Mouse (Mus musculus): ENCODE measurements around the gene Rwdd1. TPM values are rescaled to one million over a fixed set of nuclear protein-coding genes. Genes with fewer than 3 reads are reported as not detected.
"Not testable (repeated sequence)": the region's sequence is repeated elsewhere in the genome, so short reads cannot be mapped to it uniquely, and the experiment has no call there.

Gene Rwdd1
- polyA plus RNA-seq (2016; fragmentation: Nextera tagmentation; extraction: Ambion mirVana) = 141 and 150 TPM in 2 replicates

DNA sequence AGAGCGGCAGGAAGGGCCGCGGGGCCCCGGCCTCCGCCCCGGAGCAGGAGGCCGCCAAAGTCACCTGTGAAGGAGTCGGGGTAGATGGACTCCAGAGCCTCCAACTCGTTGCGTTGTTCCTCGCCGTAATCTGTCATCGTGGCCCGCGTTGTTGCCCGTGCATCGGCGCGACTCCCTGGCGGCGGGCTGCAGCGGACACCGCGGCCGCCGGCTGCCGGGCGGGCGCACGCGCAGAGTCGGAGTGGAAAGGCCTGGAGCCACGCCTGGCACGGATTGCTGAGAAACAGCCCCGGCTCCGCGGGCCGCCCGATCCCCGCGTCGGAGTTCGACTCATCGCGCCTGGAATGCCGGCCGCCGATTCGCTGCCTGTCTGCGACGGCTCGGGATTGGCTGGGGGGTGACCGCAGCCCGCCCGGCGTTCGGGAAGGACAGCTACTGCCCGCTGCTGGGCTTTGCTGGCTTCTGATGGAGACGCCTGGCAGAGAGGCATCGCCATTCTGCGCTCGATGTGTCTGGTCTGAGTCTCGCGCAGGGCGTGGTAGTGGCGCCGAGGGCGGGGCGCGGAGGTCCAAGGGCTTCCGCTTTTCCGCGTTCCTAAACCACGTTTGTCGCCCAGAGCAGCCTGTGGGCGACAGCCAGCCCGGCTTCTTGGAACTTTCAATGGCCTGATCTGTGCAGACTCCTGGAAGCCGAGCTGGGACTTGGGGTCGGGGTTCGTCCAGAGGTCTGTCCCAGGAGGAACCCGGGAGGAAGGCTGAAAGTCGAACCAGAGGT, at the start of gene Rwdd1:
Gene Rwdd1, minus strand, starts transcription at position 323 of the 774 bp plus-strand sequence.
- no peaks in the 10 kb centered on the region for H3K27me3 ChIP-seq (ENCODE audit: low read depth, poor library complexity, severe bottlenecking)
- whole genome bisulfite sequencing = under 1% methylated on average over 82 of the region's 82 CpGs
- no peaks in the 10 kb centered on the region for H3K9me3 ChIP-seq (replicated peaks)
- peak within 1 kb of the TSS; percentile 94 for H3K27ac ChIP-seq
- DNase-seq (ENCODE audit: low spot score) = peak; percentile 98
- peaks cover 14% of the 10 kb centered on the region for H3K36me3 ChIP-seq
- H3K4me3 ChIP-seq = peak within 1 kb of the TSS; percentile 90
- H3K4me1 ChIP-seq = peaks cover 23% of the 10 kb centered on the region

DNA sequence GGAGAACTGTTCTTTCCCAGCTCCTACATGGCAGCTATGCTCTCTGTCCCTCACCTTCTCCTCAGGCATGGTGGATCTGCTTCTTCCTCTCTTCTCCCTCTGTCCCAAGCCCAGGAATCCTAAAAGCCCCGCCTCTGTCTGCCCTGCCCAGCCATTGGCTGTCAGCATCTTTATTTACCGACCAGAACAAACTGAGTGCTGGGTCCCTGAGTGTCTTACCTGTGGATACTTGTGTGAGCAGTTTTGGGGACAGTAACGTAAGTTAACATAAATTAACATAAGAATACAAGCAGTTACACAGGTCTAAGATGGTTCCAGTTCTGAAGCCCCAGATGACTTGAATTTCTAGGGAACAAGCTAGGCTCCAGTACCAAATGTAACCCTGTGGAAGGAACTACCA, 47.2 kb upstream of the Rwdd1 start:
- H3K4me1 ChIP-seq = peaks cover 4% of the 10 kb centered on the region; the same call in 1 of the 2 replicates
- DNase-seq (ENCODE audit: low spot score) = no peak
- H3K4me3 ChIP-seq = no peak overlapping the region
- H3K9me3 ChIP-seq (replicated peaks) = no peaks in the 10 kb centered on the region
- no peak overlapping the region for H3K27ac ChIP-seq
- H3K27me3 ChIP-seq (ENCODE audit: low read depth, poor library complexity, severe bottlenecking) = no peaks in the 10 kb centered on the region
- no peaks in the 10 kb centered on the region for H3K36me3 ChIP-seq
- WGBS = 57% methylated on average over 3 of the region's 3 CpGs

GRCm38 (mm10) chr10:34053987-34054386, 34.6 kb upstream of the Rwdd1 start:
- H3K4me3 ChIP-seq = no peak overlapping the region
- H3K36me3 ChIP-seq = no peaks in the 10 kb centered on the region
- H3K4me1 ChIP-seq = no peaks in the 10 kb centered on the region
- WGBS = 84% methylated on average over 2 of the region's 2 CpGs
- DNase-seq (ENCODE audit: low spot score) = no peak
- H3K27ac ChIP-seq = no peak overlapping the region
- no peaks in the 10 kb centered on the region for H3K27me3 ChIP-seq (ENCODE audit: low read depth, poor library complexity, severe bottlenecking)
- no peaks in the 10 kb centered on the region for H3K9me3 ChIP-seq (replicated peaks)

DNA sequence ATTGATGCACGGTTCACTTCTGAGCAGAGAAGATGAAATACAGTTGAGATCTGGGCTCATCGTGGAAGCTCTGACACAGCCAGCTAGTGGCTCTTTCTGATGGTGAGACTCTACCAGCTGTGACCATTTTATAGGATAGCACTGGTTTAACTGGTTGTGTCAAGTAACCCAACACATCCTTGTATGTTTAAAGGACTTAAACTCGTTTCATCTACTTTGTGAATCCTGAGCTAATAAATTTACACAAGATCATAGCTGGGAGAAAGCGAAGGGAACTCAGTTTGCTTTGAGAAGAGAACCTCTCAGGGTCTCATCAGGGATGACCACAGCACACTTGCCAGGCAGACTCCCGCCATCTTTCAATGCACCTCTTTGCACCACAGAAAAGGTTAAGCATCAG, 24.8 kb upstream of the Rwdd1 start, which contains the start of gene Calhm4:
Gene Calhm4, minus strand, starts transcription at position 101 of the 400 bp plus-strand sequence.
- Histone ChIP-seq H3K27me3 (ENCODE audit: low read depth, poor library complexity, severe bottlenecking) (no peaks in the 10 kb centered on the region), H3K36me3 (no peaks in the 10 kb centered on the region), H3K27ac (no peak within 1 kb of the TSS), H3K9me3 (replicated peaks) (no peaks in the 10 kb centered on the region), H3K4me1 (no peaks in the 10 kb centered on the region), H3K4me3 (no peak within 1 kb of the TSS)
- DNase-seq (ENCODE audit: low spot score) = no peak
- WGBS = 91% methylated on average over 5 of the region's 5 CpGs

DNA sequence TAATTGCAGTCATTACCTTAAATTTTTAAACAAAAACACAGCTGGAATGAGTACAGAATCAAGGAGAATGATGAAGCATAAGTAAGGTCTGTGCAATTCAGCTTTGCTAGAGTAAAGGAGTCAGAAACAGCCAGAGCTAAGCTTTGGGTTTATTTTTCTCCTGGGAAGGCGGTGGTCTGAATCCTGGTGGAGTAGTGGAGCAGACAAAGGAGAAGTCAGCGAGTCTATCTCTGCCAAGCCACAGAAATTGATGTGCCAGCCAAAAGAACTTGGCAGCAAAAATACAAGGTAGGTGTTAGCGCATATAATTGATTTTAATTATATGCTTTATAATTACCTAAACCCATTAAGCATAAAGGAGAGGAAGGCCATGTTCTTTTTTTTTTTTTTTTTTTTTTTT, 18.0 kb upstream of the Rwdd1 start, which contains the start of gene Trappc3l:
Gene Trappc3l, plus strand, starts transcription at position 197 of the 400 bp plus-strand sequence.
- no peaks in the 10 kb centered on the region for H3K9me3 ChIP-seq (replicated peaks)
- 80% methylated on average over 3 of the region's 3 CpGs for WGBS
- H3K36me3 ChIP-seq = no peaks in the 10 kb centered on the region
- H3K27me3 ChIP-seq (ENCODE audit: low read depth, poor library complexity, severe bottlenecking) = no peaks in the 10 kb centered on the region
- no peak within 1 kb of the TSS for H3K27ac ChIP-seq
- H3K4me1 ChIP-seq = peaks cover 11% of the 10 kb centered on the region
- DNase-seq (ENCODE audit: low spot score) = no peak
- no peak within 1 kb of the TSS for H3K4me3 ChIP-seq

GRCm38 (mm10) chr10:34036587-34036986, 17.2 kb upstream of the Rwdd1 start:
- WGBS = 16% methylated on average over 5 of the region's 5 CpGs
- DNase-seq (ENCODE audit: low spot score) = no peak

DNA sequence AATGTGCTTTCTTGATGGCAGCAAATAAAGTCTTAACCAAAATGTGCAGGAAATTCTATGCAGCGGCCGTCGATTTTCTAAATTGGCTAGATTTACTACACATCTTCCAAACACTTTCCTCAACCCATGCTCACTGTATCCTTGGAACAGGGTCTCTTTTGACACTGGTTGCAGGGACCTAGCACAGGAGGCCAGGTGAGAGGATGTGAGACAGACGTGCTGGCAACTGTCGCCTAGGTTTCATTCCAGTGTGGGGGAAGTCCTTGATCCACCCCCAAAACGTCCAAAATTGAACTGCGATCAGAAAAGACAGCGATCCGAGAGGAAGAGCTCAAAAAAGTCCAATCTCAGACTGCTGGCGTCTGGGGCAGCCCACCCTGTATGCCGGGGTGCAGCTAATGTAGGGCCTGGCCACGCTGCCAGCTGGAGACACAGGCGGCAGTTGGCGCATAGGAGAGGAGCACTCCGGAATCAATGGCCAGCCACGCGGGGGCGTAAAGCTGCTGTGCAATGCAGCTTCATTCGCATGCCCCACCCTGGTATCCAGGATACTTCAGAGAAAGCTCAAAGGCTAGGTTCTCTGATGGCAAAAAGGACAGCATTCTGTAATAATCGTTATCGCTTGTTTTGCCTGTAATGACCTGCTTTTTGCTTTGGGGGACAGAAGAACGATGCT, 14.3 kb upstream of the Rwdd1 start:
- Histone ChIP-seq H3K9me3 (replicated peaks) (no peaks in the 10 kb centered on the region), H3K36me3 (no peaks in the 10 kb centered on the region), H3K4me1 (peaks cover 11% of the 10 kb centered on the region), H3K27me3 (ENCODE audit: low read depth, poor library complexity, severe bottlenecking) (no peaks in the 10 kb centered on the region), H3K4me3 (peak overlapping the region; percentile 28), H3K27ac (no peak overlapping the region)
- 19% methylated on average over 22 of the region's 22 CpGs for WGBS
- DNase-seq (ENCODE audit: low spot score) = peak; percentile 82

More at GRCm38 (mm10) chr10:34036587-34036986, 17.2 kb upstream of the Rwdd1 start:
- Histone ChIP-seq H3K36me3 (no peaks in the 10 kb centered on the region), H3K27me3 (ENCODE audit: low read depth, poor library complexity, severe bottlenecking) (no peaks in the 10 kb centered on the region), H3K4me1 (peaks cover 11% of the 10 kb centered on the region), H3K9me3 (replicated peaks) (no peaks in the 10 kb centered on the region), H3K4me3 (no peak overlapping the region), H3K27ac (no peak overlapping the region)

- Histone ChIP-seq H3K9me3 (replicated peaks) (no peaks in the 10 kb centered on the region), H3K36me3 (no peaks in the 10 kb centered on the region), H3K27ac (no peak overlapping the region), H3K4me3 (no peak overlapping the region), H3K27me3 (ENCODE audit: low read depth, poor library complexity, severe bottlenecking) (no peaks in the 10 kb centered on the region), H3K4me1 (peaks cover 8% of the 10 kb centered on the region)
- no peak for DNase-seq (ENCODE audit: low spot score)
- 82% methylated on average over 5 of the region's 5 CpGs for WGBS
Measured at GRCm38 (mm10) chr10:34030322-34030721, 10.9 kb upstream of the Rwdd1 start.

- WGBS = 1% methylated on average over 21 of the region's 21 CpGs
- H3K9me3 ChIP-seq (replicated peaks) = no peaks in the 10 kb centered on the region
- peaks cover 29% of the 10 kb centered on the region for H3K4me1 ChIP-seq
- peak overlapping the region; percentile 94 for H3K27ac ChIP-seq
- H3K36me3 ChIP-seq = peaks cover 14% of the 10 kb centered on the region
- H3K4me3 ChIP-seq = peak overlapping the region; percentile 90
- H3K27me3 ChIP-seq (ENCODE audit: low read depth, poor library complexity, severe bottlenecking) = no peaks in the 10 kb centered on the region
- peak; percentile 42 for DNase-seq (ENCODE audit: low spot score)
Measured at GRCm38 (mm10) chr10:34018746-34019301, 600 bp downstream of the Rwdd1 start.

GRCm38 (mm10) chr10:34013241-34013640, 6.2 kb downstream of the Rwdd1 start:
- Histone ChIP-seq H3K9me3 (replicated peaks) (no peaks in the 10 kb centered on the region), H3K4me1 (peaks cover 26% of the 10 kb centered on the region), H3K27me3 (ENCODE audit: low read depth, poor library complexity, severe bottlenecking) (no peaks in the 10 kb centered on the region), H3K36me3 (peaks cover 39% of the 10 kb centered on the region), H3K4me3 (no peak overlapping the region), H3K27ac (no peak overlapping the region)
- no peak for DNase-seq (ENCODE audit: low spot score)
- WGBS = 84% methylated on average over 2 of the region's 2 CpGs

GRCm38 (mm10) chr10:34012581-34012980, 6.8 kb downstream of the Rwdd1 start:
- no peak overlapping the region for H3K4me3 ChIP-seq
- peaks cover 46% of the 10 kb centered on the region for H3K36me3 ChIP-seq
- H3K27me3 ChIP-seq (ENCODE audit: low read depth, poor library complexity, severe bottlenecking) = no peaks in the 10 kb centered on the region
- no peaks in the 10 kb centered on the region for H3K9me3 ChIP-seq (replicated peaks)
- WGBS = 98% methylated on average over 4 of the region's 4 CpGs
- no peak overlapping the region for H3K27ac ChIP-seq
- no peak for DNase-seq (ENCODE audit: low spot score)
- peaks cover 21% of the 10 kb centered on the region for H3K4me1 ChIP-seq

GRCm38 (mm10) chr10:33998397-33998796, 21.0 kb downstream of the Rwdd1 start:
- no peaks in the 10 kb centered on the region for H3K4me1 ChIP-seq
- peaks cover 94% of the 10 kb centered on the region for H3K36me3 ChIP-seq
- H3K27me3 ChIP-seq (ENCODE audit: low read depth, poor library complexity, severe bottlenecking) = no peaks in the 10 kb centered on the region
- no peaks in the 10 kb centered on the region for H3K9me3 ChIP-seq (replicated peaks)
- no peak overlapping the region for H3K27ac ChIP-seq
- DNase-seq (ENCODE audit: low spot score) = no peak
- no peak overlapping the region for H3K4me3 ChIP-seq

- H3K36me3 ChIP-seq = peaks cover 95% of the 10 kb centered on the region
- H3K27me3 ChIP-seq (ENCODE audit: low read depth, poor library complexity, severe bottlenecking); DNase-seq (ENCODE audit: low spot score); H3K4me3 ChIP-seq; H3K9me3 ChIP-seq (replicated peaks); H3K27ac ChIP-seq; H3K4me1 ChIP-seq: not testable (repeated sequence)
- WGBS = 93% methylated on average over 6 of the region's 8 CpGs
Measured at GRCm38 (mm10) chr10:33996686-33997085, 22.7 kb downstream of the Rwdd1 start.

Data from limb, embryonic 10.5 days (tissue).